Mouse (Mus musculus): ENCODE measurements around the gene Oscp1. TPM values are rescaled to one million over a fixed set of nuclear protein-coding genes. Genes with fewer than 3 reads are reported as not detected.

The Oscp1 gene
- total and polyA plus RNA-seq, 3 experiments: 3.9 to 6.7 (median 5.0) TPM

- in situ Hi-C loops (cut with MboI; ENCODE audit: low pct_ligation_motif_present, low pct_unique_long_range_greater_than_20kb, low sequenced_read_pairs): no loop called here
Measured at GRCm38 (mm10) chr4:126118651-126119050, 60.3 kb downstream of the Oscp1 start.

GRCm38 (mm10) chr4:126119051-126119450 lies 60.7 kb downstream of the Oscp1 start:
- no peak overlapping the region for H3K27ac ChIP-seq (ENCODE audit: insufficient read depth, low read depth)
- dilution Hi-C loops (cut with MboI; ENCODE audit: extremely low pct_ligation_motif_present, extremely low pct_unique_long_range_greater_than_20kb, low sequenced_read_pairs): no loop called here
- H3K27me3 ChIP-seq (replicated peaks): no peaks in the 10 kb centered on the region
- no peak for TF ChIP-seq CHD1 (IDR thresholded peaks at IDR 0.05; ENCODE audit: low read depth, low read length)
- TF ChIP-seq MYC (IDR thresholded peaks at IDR 0.05; ENCODE audit: low read depth, low read length): no peak
- TF ChIP-seq ZC3H11A (IDR thresholded peaks at IDR 0.05; ENCODE audit: low read depth, low read length): no peak
- no peak for TF ChIP-seq PAX5 (IDR thresholded peaks at IDR 0.05; ENCODE audit: low read length)
- TF ChIP-seq ZMIZ1 (IDR thresholded peaks at IDR 0.05; ENCODE audit: low read depth, low read length): no peak
- no peak for TF ChIP-seq UBTF (IDR thresholded peaks at IDR 0.05; ENCODE audit: low read depth, low read length)
- TF ChIP-seq SIN3A (IDR thresholded peaks at IDR 0.05; ENCODE audit: low read length): no peak
- no peak for TF ChIP-seq USF1 (IDR thresholded peaks at IDR 0.05; ENCODE audit: low read depth, low read length)
- no peak for TF ChIP-seq RAD21 (IDR thresholded peaks at IDR 0.05; ENCODE audit: low read depth, low read length)
- no peak for TF ChIP-seq RCOR1 (conservative IDR thresholded peaks at IDR 0.05; ENCODE audit: low read depth, low read length)
- no peak for TF ChIP-seq NELFE (IDR thresholded peaks at IDR 0.05; ENCODE audit: low read depth, low read length)
- no peak for TF ChIP-seq MAZ (IDR thresholded peaks at IDR 0.05; ENCODE audit: low read depth, low read length)
- TF ChIP-seq IRF4 (IDR thresholded peaks at IDR 0.05; ENCODE audit: low read depth, low read length): no peak
- TF ChIP-seq TBP (conservative IDR thresholded peaks at IDR 0.05; ENCODE audit: low read depth, low read length): no peak
- no peak for TF ChIP-seq CHD2 (IDR thresholded peaks at IDR 0.05; ENCODE audit: low read length)
- no peak for TF ChIP-seq MAFK (IDR thresholded peaks at IDR 0.05; ENCODE audit: insufficient replicate concordance, low read length)
- no peak overlapping the region for H3K4me3 ChIP-seq (replicated peaks in 1 of 3; ENCODE audit: low read depth in 2 of 3, low read length in 2 of 3, poor library complexity in 1 of 3)
- peaks cover 2% of the 10 kb centered on the region for H3K9me3 ChIP-seq (replicated peaks; ENCODE audit: low read length)
- no peak overlapping the region for H3K9ac ChIP-seq (ENCODE audit: insufficient read depth, low read depth)
- H3K79me2 ChIP-seq (replicated peaks; ENCODE audit: control insufficient read depth, extremely low read depth, insufficient read depth, poor library complexity, severe bottlenecking): peaks cover 10% of the 10 kb centered on the region; the same call in 1 of the 2 replicates
- in situ Hi-C loops (cut with MboI; ENCODE audit: low pct_ligation_motif_present, low pct_unique_long_range_greater_than_20kb, low sequenced_read_pairs): no loop called here
- H3K4me2 ChIP-seq (ENCODE audit: insufficient read depth, low read depth, poor library complexity, severe bottlenecking): no peak overlapping the region
- H3K4me1 ChIP-seq (ENCODE audit: control insufficient read depth in 1 of 2, insufficient read depth in 2 of 2): peaks cover 0 to 5% of the 10 kb centered on the region in 2 experiments; a peak in 1 of 4 replicates
- peaks cover 55 to 83% of the 10 kb centered on the region in 2 experiments for H3K36me3 ChIP-seq (replicated peaks in 1 of 2; ENCODE audit: control insufficient read depth in 1 of 2, insufficient read depth in 1 of 2, low read length in 1 of 2)
- no peak for DNase-seq (ENCODE audit: extremely low read depth)

More at GRCm38 (mm10) chr4:126118651-126119050, 60.3 kb downstream of the Oscp1 start:
- no peak for DNase-seq (ENCODE audit: extremely low read depth)
- Histone ChIP-seq H3K4me1 (ENCODE audit: control insufficient read depth in 1 of 2, insufficient read depth in 2 of 2) (peaks cover 0 to 8% of the 10 kb centered on the region in 2 experiments; a peak in 1 of 4 replicates), H3K9me3 (replicated peaks; ENCODE audit: low read length) (peaks cover 2% of the 10 kb centered on the region), H3K4me3 (replicated peaks in 1 of 3; ENCODE audit: low read depth in 2 of 3, low read length in 2 of 3, poor library complexity in 1 of 3) (no peak overlapping the region), H3K27ac (ENCODE audit: insufficient read depth, low read depth) (no peak overlapping the region), H3K4me2 (ENCODE audit: insufficient read depth, low read depth, poor library complexity, severe bottlenecking) (no peak overlapping the region), H3K36me3 (replicated peaks in 1 of 2; ENCODE audit: control insufficient read depth in 1 of 2, insufficient read depth in 1 of 2, low read length in 1 of 2) (peaks cover 52 to 83% of the 10 kb centered on the region in 2 experiments), H3K9ac (ENCODE audit: insufficient read depth, low read depth) (no peak overlapping the region), H3K27me3 (replicated peaks) (no peaks in the 10 kb centered on the region), H3K79me2 (replicated peaks; ENCODE audit: control insufficient read depth, extremely low read depth, insufficient read depth, poor library complexity, severe bottlenecking) (peaks cover 10% of the 10 kb centered on the region; the same call in 1 of the 2 replicates)
- dilution Hi-C loops (cut with MboI; ENCODE audit: extremely low pct_ligation_motif_present, extremely low pct_unique_long_range_greater_than_20kb, low sequenced_read_pairs): no loop called here
- TF ChIP-seq ELF1 (IDR thresholded peaks at IDR 0.05; ENCODE audit: low read depth, low read length) (no peak), ZC3H11A (IDR thresholded peaks at IDR 0.05; ENCODE audit: low read depth, low read length) (no peak), MAFK (IDR thresholded peaks at IDR 0.05; ENCODE audit: insufficient replicate concordance, low read length) (no peak), JUND (conservative IDR thresholded peaks at IDR 0.05; ENCODE audit: low read depth, low read length) (no peak), MYC (IDR thresholded peaks at IDR 0.05; ENCODE audit: low read depth, low read length) (no peak), MEF2A (IDR thresholded peaks at IDR 0.05; ENCODE audit: borderline replicate concordance, low read depth, low read length) (no peak), GABPA (IDR thresholded peaks at IDR 0.05; ENCODE audit: insufficient replicate concordance, low read depth, low read length) (no peak), ETS1 (conservative IDR thresholded peaks at IDR 0.05; ENCODE audit: low read depth, low read length) (no peak), TCF12 (IDR thresholded peaks at IDR 0.05; ENCODE audit: low read depth, low read length) (no peak), USF1 (IDR thresholded peaks at IDR 0.05; ENCODE audit: low read depth, low read length) (no peak), MAX (IDR thresholded peaks at IDR 0.05; ENCODE audit: low read length) (no peak), UBTF (IDR thresholded peaks at IDR 0.05; ENCODE audit: low read depth, low read length) (no peak), CHD1 (IDR thresholded peaks at IDR 0.05; ENCODE audit: low read depth, low read length) (no peak)
